Mouse (Mus musculus) CH12.LX (cell line): ENCODE data around the gene Ubl4b. TPM values are rescaled to one million over a fixed set of nuclear protein-coding genes. Genes with fewer than 3 reads are reported as not detected.

Source experiments
- DNase-seq: peaks from one replicate; pipeline ENCODE4 v3.0.0-alpha.2; 2013; ENCODE audit errors: extremely low read depth
- H3K27ac ChIP-seq: 2 replicates; pipeline ENCODE4 v1.5.1; 2012; ENCODE audit warnings: low read depth, mild to moderate bottlenecking, control low read depth, moderate library complexity; ENCODE audit not compliant: insufficient read depth
- H3K27me3 ChIP-seq: replicated peaks from 2 replicates; pipeline ENCODE3; 2012; ENCODE audit warnings: inconsistent platforms
- H3K36me3 ChIP-seq, 2 experiments: replicated peaks in 1 of 2; 2 replicates each; pipeline versions ENCODE3 to v1.6.1; 2012; ENCODE audit warnings: inconsistent platforms in 1 of 2, low read length in 1 of 2, mild to moderate bottlenecking in 1 of 2, mixed read lengths in 1 of 2, moderate library complexity in 1 of 2; ENCODE audit not compliant: control insufficient read depth in 1 of 2, insufficient read depth in 1 of 2
- H3K4me1 ChIP-seq, 2 experiments: 2 replicates each; pipeline ENCODE4 v1.6.1; 2012; ENCODE audit warnings: inconsistent platforms in 1 of 2, moderate library complexity in 1 of 2; ENCODE audit not compliant: insufficient read depth in 2 of 2, control insufficient read depth in 1 of 2
- H3K4me2 ChIP-seq: 2 replicates; pipeline ENCODE4 v1.6.1; 2012; ENCODE audit warnings: low read depth, mild to moderate bottlenecking, control low read depth; ENCODE audit not compliant: poor library complexity, insufficient read depth, severe bottlenecking
- H3K4me3 ChIP-seq, 3 experiments: fragments of 150-350 bp in 1 of 3; sonication (generic) in 1 of 3; replicated peaks in 1 of 3; 2 replicates each; pipeline versions ENCODE3 to v1.5.1; 2011 to 2012; ENCODE audit warnings: low read depth in 2 of 3, low read length in 2 of 3, mild to moderate bottlenecking in 2 of 3, moderate library complexity in 2 of 3, control low read depth in 1 of 3, improper control_type of control experiment in 1 of 3, inconsistent platforms in 1 of 3, mixed read lengths in 1 of 3; ENCODE audit not compliant: poor library complexity in 1 of 3
- H3K79me2 ChIP-seq: replicated peaks from 2 replicates; pipeline ENCODE4 v1.6.1; 2012; ENCODE audit warnings: mild to moderate bottlenecking, moderate library complexity; ENCODE audit not compliant: control insufficient read depth, poor library complexity, insufficient read depth, severe bottlenecking; ENCODE audit errors: extremely low read depth
- H3K9ac ChIP-seq: 2 replicates; pipeline ENCODE4 v1.6.1; 2012; ENCODE audit warnings: low read depth, mild to moderate bottlenecking, control low read depth, moderate library complexity; ENCODE audit not compliant: insufficient read depth
- H3K9me3 ChIP-seq: replicated peaks from 2 replicates; pipeline ENCODE3; 2012; ENCODE audit warnings: low read length, inconsistent platforms, mixed read lengths
- BHLHE40 ChIP-seq: IDR thresholded peaks from 2 replicates; pipeline ENCODE4 v1.6.1; 2011; ENCODE audit warnings: mild to moderate bottlenecking, low read depth, low read length, improper control_type of control experiment
- CHD1 ChIP-seq: IDR thresholded peaks from 2 replicates; pipeline ENCODE4 v1.6.1; 2012; ENCODE audit warnings: low read depth, low read length, improper control_type of control experiment, inconsistent platforms
- CHD2 ChIP-seq: IDR thresholded peaks from 2 replicates; pipeline ENCODE4 v1.6.1; 2011; ENCODE audit warnings: low read length, improper control_type of control experiment
- CTCF ChIP-seq, 2 experiments: IDR thresholded peaks in 1 of 2; conservative IDR thresholded peaks in 1 of 2; 2 replicates each; pipeline ENCODE4 v1.5.1; 2011 to 2012; ENCODE audit warnings: low read depth in 2 of 2, low read length in 2 of 2, improper control_type of control experiment in 1 of 2, inconsistent platforms in 1 of 2, mild to moderate bottlenecking in 1 of 2, moderate library complexity in 1 of 2
- E2F4 ChIP-seq: IDR thresholded peaks from 2 replicates; pipeline ENCODE4 v1.6.1; 2011; ENCODE audit warnings: low read depth, low read length, improper control_type of control experiment; ENCODE audit not compliant: insufficient replicate concordance
- ELF1 ChIP-seq: IDR thresholded peaks from 2 replicates; pipeline ENCODE4 v1.6.1; 2014; ENCODE audit warnings: low read depth, mild to moderate bottlenecking, inconsistent platforms, low read length, improper control_type of control experiment
- ETS1 ChIP-seq: conservative IDR thresholded peaks from 2 replicates; pipeline ENCODE4 v1.6.1; 2012; ENCODE audit warnings: low read depth, mild to moderate bottlenecking, inconsistent platforms, low read length, improper control_type of control experiment, moderate library complexity
- IRF4 ChIP-seq: IDR thresholded peaks from 2 replicates; pipeline ENCODE4 v1.6.1; 2014; ENCODE audit warnings: low read depth, mild to moderate bottlenecking, inconsistent platforms, low read length, improper control_type of control experiment
- JUN ChIP-seq: IDR thresholded peaks from 2 replicates; pipeline ENCODE4 v1.6.1; 2011; ENCODE audit warnings: low read depth, mild to moderate bottlenecking, low read length, improper control_type of control experiment, moderate library complexity; ENCODE audit not compliant: insufficient read depth
- MAX ChIP-seq: IDR thresholded peaks from 2 replicates; pipeline ENCODE4 v1.6.1; 2011; ENCODE audit warnings: low read length, improper control_type of control experiment
- MEF2A ChIP-seq: IDR thresholded peaks from 2 replicates; pipeline ENCODE4 v1.6.1; 2014; ENCODE audit warnings: low read depth, mild to moderate bottlenecking, inconsistent platforms, low read length, improper control_type of control experiment, borderline replicate concordance
- MXI1 ChIP-seq: IDR thresholded peaks from 2 replicates; pipeline ENCODE4 v1.6.1; 2011; ENCODE audit warnings: mild to moderate bottlenecking, low read depth, low read length, improper control_type of control experiment
- NELFE ChIP-seq: IDR thresholded peaks from 2 replicates; pipeline ENCODE4 v1.6.1; 2011; ENCODE audit warnings: low read depth, low read length, improper control_type of control experiment
- POLR2A ChIP-seq: IDR thresholded peaks from 2 replicates; pipeline ENCODE4 v1.6.1; 2011; ENCODE audit warnings: low read depth, mild to moderate bottlenecking, improper control_type of control experiment, low read length
- RAD21 ChIP-seq: IDR thresholded peaks from 2 replicates; pipeline ENCODE4 v1.6.1; 2011; ENCODE audit warnings: low read depth, mild to moderate bottlenecking, low read length, improper control_type of control experiment, moderate library complexity
- SIN3A ChIP-seq: IDR thresholded peaks from 2 replicates; pipeline ENCODE4 v1.6.1; 2012; ENCODE audit warnings: low read length, improper control_type of control experiment, inconsistent platforms
- TBP ChIP-seq: conservative IDR thresholded peaks from 2 replicates; pipeline ENCODE4 v1.6.1; 2011; ENCODE audit warnings: low read depth, low read length, improper control_type of control experiment
- TCF12 ChIP-seq: IDR thresholded peaks from 2 replicates; pipeline ENCODE4 v1.6.1; 2014; ENCODE audit warnings: low read depth, mild to moderate bottlenecking, inconsistent platforms, low read length, improper control_type of control experiment
- UBTF ChIP-seq: IDR thresholded peaks from 2 replicates; pipeline ENCODE4 v1.6.1; 2012; ENCODE audit warnings: low read depth, mild to moderate bottlenecking, inconsistent platforms, low read length, improper control_type of control experiment, moderate library complexity
- USF2 ChIP-seq: conservative IDR thresholded peaks from 2 replicates; pipeline ENCODE4 v1.6.1; 2011; ENCODE audit warnings: low read depth, low read length, improper control_type of control experiment
- ZMIZ1 ChIP-seq: IDR thresholded peaks from 2 replicates; pipeline ENCODE4 v1.6.1; 2012; ENCODE audit warnings: low read depth, mild to moderate bottlenecking, inconsistent platforms, low read length, improper control_type of control experiment
- dilution Hi-C: fragments of 300-500 bp; cut with MboI; formaldehyde crosslinking; loops from 2 replicates; pipeline ENCODE4 v1.14.3; 2020; ENCODE audit warnings: low sequenced_read_pairs; ENCODE audit not compliant: extremely low pct_unique_long_range_greater_than_20kb, extremely low pct_ligation_motif_present
- in situ Hi-C: fragments of 300-500 bp; cut with MboI; formaldehyde crosslinking; loops from 3 replicates; pipeline ENCODE4 v1.14.3; 2019; ENCODE audit warnings: low sequenced_read_pairs, low pct_ligation_motif_present, low pct_unique_long_range_greater_than_20kb, mixed read lengths
- polyA plus RNA-seq: library from polyadenylated mRNA; unstranded; fragments of >175 nt; gene quantifications from 2 replicates; pipeline ENCODE4 v1.2.1, GENCODE M21; 2012; ENCODE audit warnings: low read depth; ENCODE audit not compliant: insufficient read length
- total RNA-seq, 2 experiments: library from RNA; depleted of rRNA; stranded (reverse); fragments of 300-350 nt in 1 of 2; fragments of >200 nt in 1 of 2; gene quantifications; 2 replicates each; pipeline ENCODE4 v1.2.3; 2012 to 2014

The Ubl4b gene
- total and polyA plus RNA-seq, 3 experiments: not detected

- peaks cover 46% of the 10 kb centered on the region for H3K27me3 ChIP-seq
- H3K4me3 ChIP-seq: no peak overlapping the region
- DNase-seq: no peak
- in situ Hi-C loops (no loop called here), dilution Hi-C loops (no loop called here)
- no peak overlapping the region for H3K27ac ChIP-seq
- no peak overlapping the region for H3K9ac ChIP-seq
- H3K9me3 ChIP-seq: no peaks in the 10 kb centered on the region
- TF ChIP-seq CTCF (conservative IDR thresholded peaks at IDR 0.05 in 1 of 2, IDR thresholded peaks at IDR 0.05 in 1 of 2; ENCODE audit: low read depth in 2 of 2, low read length in 2 of 2) (no peak), SIN3A (no peak), USF2 (no peak), MAX (no peak), ZMIZ1 (no peak), JUN (no peak), TBP (no peak), ETS1 (no peak)
- H3K36me3 ChIP-seq: no peaks in the 10 kb centered on the region
- H3K4me1 ChIP-seq: peaks cover 0 to 13% of the 10 kb centered on the region in 2 experiments; a peak in 2 of 4 replicates
- no peak overlapping the region for H3K4me2 ChIP-seq
- no peaks in the 10 kb centered on the region for H3K79me2 ChIP-seq
These were observed 11.5 kb downstream of the Ubl4b start for GRCm38 (mm10) chr3:107543158-107544080.

GRCm38 (mm10) chr3:107542584-107542983 lies 12.3 kb downstream of the Ubl4b start:
- in situ Hi-C loops: no loop called here
- Histone ChIP-seq H3K27ac (no peak overlapping the region), H3K4me3 (no peak overlapping the region), H3K4me1 (peaks cover 0 to 14% of the 10 kb centered on the region in 2 experiments; a peak in 2 of 4 replicates), H3K79me2 (no peaks in the 10 kb centered on the region), H3K4me2 (no peak overlapping the region; the same call in 1 of the 2 replicates), H3K27me3 (peaks cover 48% of the 10 kb centered on the region), H3K9ac (no peak overlapping the region), H3K9me3 (peaks cover 3% of the 10 kb centered on the region), H3K36me3 (no peaks in the 10 kb centered on the region)
- dilution Hi-C loops: no loop called here
- TF ChIP-seq E2F4 (no peak), MXI1 (no peak), CHD1 (no peak), NELFE (no peak), IRF4 (no peak), TBP (no peak), CHD2 (no peak), ELF1 (no peak), MEF2A (no peak), UBTF (no peak), RAD21 (no peak), TCF12 (no peak), BHLHE40 (no peak), POLR2A (no peak)
- no peak for DNase-seq
